Mouse (Mus musculus): ENCODE measurements around the gene Cage1.
A peak's percentile ranks its signal among the peaks of the same experiment; 100 is the strongest.

Cage1 gene

DNA sequence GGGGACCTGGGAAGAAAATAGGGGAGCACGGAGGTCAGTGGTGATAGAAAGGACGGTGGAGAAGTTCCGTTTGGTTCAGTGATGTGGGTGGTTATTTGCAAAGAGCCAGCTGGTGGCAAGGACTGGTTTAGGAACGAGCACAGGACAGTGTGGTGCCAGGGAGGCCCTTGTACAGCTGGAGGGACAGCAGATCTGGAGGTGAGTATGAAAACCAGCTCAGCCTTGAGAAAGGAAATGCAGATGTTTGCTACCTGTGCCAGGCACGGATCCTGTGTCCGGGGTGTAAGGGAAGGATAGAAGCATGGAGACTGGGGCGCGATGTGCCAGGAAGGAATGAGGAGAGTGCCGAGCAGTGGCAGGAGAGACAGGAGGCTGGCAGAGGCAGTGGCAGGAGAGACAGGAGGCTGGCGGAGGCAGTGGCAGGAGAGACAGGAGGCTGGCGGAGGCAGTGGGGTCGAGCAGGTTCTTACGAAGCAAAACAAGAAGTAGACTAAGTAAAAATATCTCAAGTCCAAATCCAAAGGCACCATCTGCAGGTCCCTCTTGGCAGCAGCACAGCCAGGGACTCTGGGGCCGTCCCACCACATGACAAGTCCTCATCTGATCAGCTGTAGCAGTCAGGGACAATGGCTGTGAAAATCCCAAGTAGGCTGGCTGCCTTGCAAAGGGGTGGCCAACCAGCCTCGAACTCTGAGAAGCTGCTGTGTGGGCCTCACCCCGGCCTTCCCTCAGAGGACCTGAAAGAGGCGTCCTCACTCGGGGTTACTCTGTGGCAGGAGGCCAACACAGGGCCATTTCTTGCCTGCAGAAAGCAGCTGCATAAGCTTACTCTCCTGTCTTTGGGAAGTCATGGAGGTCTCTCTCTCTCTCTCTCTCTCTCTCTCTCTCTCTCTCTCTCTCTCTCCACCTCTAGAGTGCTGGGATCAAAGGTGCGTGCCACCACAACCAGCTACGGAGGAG lies 72.5 kb downstream of the Cage1 start:
- DNase-seq = no peak

DNA sequence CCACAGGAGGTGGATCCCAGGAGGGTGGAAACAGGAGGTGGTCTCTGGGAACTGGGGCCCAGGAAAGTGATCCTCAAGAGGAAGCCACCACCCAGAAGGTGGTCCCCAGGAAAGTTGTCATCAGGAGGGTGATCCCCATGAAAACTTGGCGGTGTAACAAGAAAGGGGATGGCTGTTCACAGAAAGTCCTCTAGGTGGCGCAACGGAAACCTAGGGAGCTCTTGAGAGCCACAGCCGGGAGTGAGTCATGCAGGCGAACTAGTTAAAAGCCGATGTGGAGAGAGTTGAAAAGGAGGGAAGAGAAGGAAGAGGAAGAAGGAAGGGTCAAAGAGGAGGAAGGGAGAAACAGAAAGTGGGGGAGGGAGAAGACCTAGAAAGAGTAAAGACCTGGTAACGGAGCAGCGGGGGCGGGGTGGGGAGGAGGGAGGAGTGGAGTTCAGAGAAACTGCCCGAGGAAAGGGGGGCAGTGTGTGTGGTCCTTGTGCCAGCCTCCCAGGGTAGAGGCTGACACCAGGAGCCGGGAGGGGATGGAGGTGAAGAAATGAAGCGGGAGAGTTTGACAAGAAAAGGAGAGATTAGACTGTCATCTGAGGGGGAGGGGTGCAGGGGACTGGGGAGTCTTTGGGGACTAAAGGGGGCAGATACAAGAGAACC lies 73.4 kb downstream of the Cage1 start:
- DNase-seq = peak; percentile 71

DNA sequence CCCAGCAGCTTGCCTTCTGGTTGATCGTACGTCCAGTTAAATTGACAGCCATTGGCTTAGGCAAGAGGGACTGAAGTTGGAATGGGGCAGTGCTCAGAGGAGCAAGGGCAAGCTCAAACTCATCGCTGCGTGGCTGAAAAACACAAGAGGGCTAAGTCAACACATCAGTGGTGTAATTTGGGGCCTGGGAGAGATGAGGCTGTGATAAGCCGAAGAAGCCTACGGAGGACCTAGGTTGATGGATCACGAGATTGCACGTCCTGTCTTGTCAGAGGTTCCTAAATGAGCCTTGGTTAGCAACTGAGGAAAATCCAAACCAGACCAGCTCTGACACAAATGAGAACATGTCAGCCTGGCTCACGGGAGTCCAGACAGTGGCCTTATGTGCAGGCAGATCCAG lies 74.3 kb downstream of the Cage1 start:
- no peak for DNase-seq

- DNase-seq = no peak
These were observed 76.9 kb downstream of the Cage1 start for GRCm38 (mm10) chr13:37959936-37960335.

- no peak for DNase-seq
These were observed 77.5 kb downstream of the Cage1 start for GRCm38 (mm10) chr13:37959239-37959907.

DNA sequence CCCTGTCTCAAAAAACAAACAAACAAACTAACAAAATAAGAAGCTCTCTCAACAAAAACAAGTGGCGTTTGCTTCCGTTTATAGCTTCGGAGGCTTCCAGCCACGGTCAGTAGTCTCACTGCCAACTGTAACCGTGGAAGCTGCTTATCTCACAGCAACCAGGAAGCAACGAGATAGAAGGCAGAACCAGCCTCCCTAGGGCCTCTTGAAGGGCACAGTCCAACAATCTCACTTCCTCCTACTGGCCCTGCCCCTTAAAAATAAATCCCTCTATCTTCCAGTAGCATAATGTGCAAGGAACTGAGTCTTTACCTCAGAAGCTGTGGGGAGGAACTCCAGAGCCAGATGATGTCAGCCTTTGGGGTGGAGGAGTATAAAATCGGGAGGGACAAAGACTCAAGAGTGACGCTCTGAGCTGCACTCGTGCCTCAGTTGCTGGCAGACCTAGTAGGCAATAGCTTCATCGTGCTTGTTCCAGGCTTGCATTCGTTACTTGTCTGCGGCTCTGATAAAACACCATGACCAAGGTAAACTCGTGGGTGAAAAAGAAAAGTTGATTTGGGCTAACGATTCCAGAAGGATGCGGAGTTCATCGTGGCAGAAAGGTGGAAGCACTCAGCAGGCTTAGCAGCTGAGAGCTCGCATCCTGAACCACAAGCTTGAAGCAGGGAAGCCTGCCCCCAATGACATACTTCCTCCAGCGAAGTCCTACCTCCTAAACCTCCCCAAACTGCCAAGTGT lies 78.2 kb downstream of the Cage1 start:
- no peak for DNase-seq
